Mouse (Mus musculus) heart, embryonic 13.5 days (tissue): ENCODE data around the gene Itgb3bp. TPM values are rescaled to one million over a fixed set of nuclear protein-coding genes. Genes with fewer than 3 reads are reported as not detected.

Experiments
- ATAC-seq: fragments of 200-750 bp; cut with Nextera tagmentation; 2 replicates; pipeline ENCODE4 v1.8.0; 2017; ENCODE audit warnings: moderate TSS enrichment; ENCODE audit not compliant: insufficient number of reproducible peaks, low FRiP score, low TSS enrichment; ENCODE audit errors: extremely low read depth
- H3K27ac ChIP-seq: fragments of 300-500 bp; sonication (generic); replicated peaks from 2 replicates; pipeline ENCODE4 v1.5.1; 2015; ENCODE audit warnings: moderate library complexity, mild to moderate bottlenecking, inconsistent platforms
- H3K27me3 ChIP-seq: fragments of 300-500 bp; sonication (generic); replicated peaks from 2 replicates; pipeline ENCODE4 v1.6.1; 2015; ENCODE audit warnings: mild to moderate bottlenecking, inconsistent platforms
- H3K36me3 ChIP-seq: fragments of 300-500 bp; sonication (generic); 2 replicates; pipeline ENCODE4 v1.6.1; 2015; ENCODE audit warnings: mild to moderate bottlenecking, inconsistent platforms
- H3K4me1 ChIP-seq: fragments of 300-500 bp; sonication (generic); 2 replicates; pipeline ENCODE4 v1.6.1; 2015; ENCODE audit warnings: inconsistent platforms
- H3K4me2 ChIP-seq: fragments of 300-500 bp; sonication (generic); 2 replicates; pipeline ENCODE4 v1.6.1; 2015; ENCODE audit warnings: inconsistent platforms, mild to moderate bottlenecking, moderate library complexity
- H3K4me3 ChIP-seq: fragments of 300-500 bp; sonication (generic); 2 replicates; pipeline ENCODE4 v1.5.1; 2015; ENCODE audit warnings: moderate library complexity, mild to moderate bottlenecking, inconsistent platforms
- H3K9ac ChIP-seq: fragments of 300-500 bp; sonication (generic); 2 replicates; pipeline ENCODE4 v1.6.1; 2015; ENCODE audit warnings: inconsistent platforms, mild to moderate bottlenecking, moderate library complexity
- H3K9me3 ChIP-seq: fragments of 300-500 bp; sonication (generic); 2 replicates; pipeline ENCODE4 v1.6.1; 2016; ENCODE audit warnings: inconsistent platforms
- WGBS: fragments of 180-500 bp; shearing (Covaris S2); methylation state at CpG from one replicate; pipeline ENCODE4 v1.1.7; 2015; ENCODE audit warnings: mixed read lengths; 5-methylcytosine and 5-hydroxymethylcytosine counted together
- polyA plus RNA-seq: library from polyadenylated mRNA; unstranded; fragments of >200 nt; fragmentation: Nextera tagmentation; extraction: Ambion mirVana; gene quantifications from 2 replicates; pipeline ENCODE4 v1.2.1, GENCODE M21; 2015

Gene Itgb3bp
- 33.2 and 35.9 TPM in 2 replicates for polyA plus RNA-seq

GRCm38 (mm10) chr4:99929613-99930517 is at the start of gene Itgb3bp:
TSS of gene Itgb3bp (minus strand) at chr4:99929813.
- Histone ChIP-seq H3K4me1 (peaks cover 51% of the 10 kb centered on the region), H3K27ac (peak within 1 kb of the TSS; percentile 99), H3K9ac (peak within 1 kb of the TSS; percentile 92), H3K9me3 (no peaks in the 10 kb centered on the region), H3K4me3 (peak within 1 kb of the TSS; percentile 77), H3K36me3 (peaks cover 11% of the 10 kb centered on the region; the same call in 1 of the 2 replicates), H3K27me3 (no peaks in the 10 kb centered on the region), H3K4me2 (peak within 1 kb of the TSS; percentile 77)
- peak; percentile 86 for ATAC-seq
- WGBS = under 1% methylated on average over 55 of the region's 57 CpGs

GRCm38 (mm10) chr4:99979326-99979725 is 49.7 kb upstream of the Itgb3bp start:
- WGBS = 85% methylated on average over 5 of the region's 5 CpGs
- H3K9me3 ChIP-seq = no peaks in the 10 kb centered on the region
- H3K4me1 ChIP-seq = peaks cover 12% of the 10 kb centered on the region; the same call in 1 of the 2 replicates
- H3K27me3 ChIP-seq = no peaks in the 10 kb centered on the region
- no peak for ATAC-seq
- no peak overlapping the region for H3K9ac ChIP-seq
- H3K4me2 ChIP-seq = no peak overlapping the region
- H3K27ac ChIP-seq = no peak overlapping the region
- H3K4me3 ChIP-seq = no peak overlapping the region
- H3K36me3 ChIP-seq = peaks cover 69% of the 10 kb centered on the region

- Histone ChIP-seq H3K27me3 (no peaks in the 10 kb centered on the region), H3K36me3 (peaks cover 74% of the 10 kb centered on the region), H3K9ac (no peak overlapping the region), H3K9me3 (no peaks in the 10 kb centered on the region), H3K4me2 (no peak overlapping the region), H3K4me1 (peaks cover 4% of the 10 kb centered on the region; the same call in 1 of the 2 replicates), H3K27ac (no peak overlapping the region), H3K4me3 (no peak overlapping the region)
- ATAC-seq = no peak
- 69% methylated on average over 5 of the region's 5 CpGs for WGBS
Observed at GRCm38 (mm10) chr4:99974375-99974774, 44.8 kb upstream of the Itgb3bp start.

DNA sequence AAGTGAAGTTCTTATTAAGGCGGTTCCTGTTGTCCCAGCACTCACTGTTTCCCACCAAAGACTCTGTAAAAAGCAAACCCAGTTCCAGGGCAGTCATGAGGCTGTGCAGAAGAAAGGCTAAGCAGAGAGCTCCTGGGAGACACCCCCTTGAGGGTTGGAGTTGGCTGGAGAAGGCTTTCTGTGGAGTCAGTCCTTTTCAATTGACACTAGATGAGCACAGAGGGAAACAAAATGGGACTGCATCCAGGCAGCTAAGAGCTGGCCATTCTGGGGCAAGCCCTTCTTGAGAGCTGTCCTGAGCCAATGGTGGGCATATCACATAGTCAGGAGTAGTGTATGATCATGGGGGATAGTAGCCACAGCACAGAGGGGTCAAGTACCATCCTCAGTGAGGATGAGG is 44.3 kb upstream of the Itgb3bp start:
- Histone ChIP-seq H3K27me3 (no peaks in the 10 kb centered on the region), H3K9me3 (no peaks in the 10 kb centered on the region), H3K9ac (no peak overlapping the region), H3K4me3 (no peak overlapping the region), H3K27ac (no peak overlapping the region), H3K4me1 (peaks cover 4% of the 10 kb centered on the region; the same call in 1 of the 2 replicates), H3K36me3 (peaks cover 77% of the 10 kb centered on the region), H3K4me2 (no peak overlapping the region)
- ATAC-seq = no peak
- 84% methylated on average over 1 of the region's 1 CpGs for WGBS

DNA sequence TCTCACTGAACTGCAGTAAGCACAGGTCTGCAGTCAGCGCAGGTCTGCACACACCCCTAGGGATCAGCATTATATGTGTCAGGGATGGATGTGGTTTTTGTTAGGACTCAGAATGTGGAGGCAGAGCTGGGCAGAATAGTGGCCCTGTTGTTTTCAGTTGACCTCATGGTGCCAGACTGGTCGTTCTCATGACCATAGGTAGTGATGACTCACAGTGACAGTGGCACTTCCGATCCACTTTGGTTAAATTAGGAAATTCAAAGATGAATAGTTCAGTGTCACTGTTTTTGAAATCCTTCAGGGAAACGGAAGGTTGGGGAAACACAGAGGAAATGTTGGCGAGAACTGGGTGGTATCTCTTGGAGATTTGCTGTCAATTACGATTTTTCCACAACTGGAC is 43.3 kb upstream of the Itgb3bp start:
- Histone ChIP-seq H3K36me3 (peaks cover 78% of the 10 kb centered on the region), H3K27me3 (no peaks in the 10 kb centered on the region), H3K27ac (no peak overlapping the region), H3K4me1 (peaks cover 4% of the 10 kb centered on the region; the same call in 1 of the 2 replicates), H3K4me2 (no peak overlapping the region), H3K9me3 (no peaks in the 10 kb centered on the region), H3K4me3 (no peak overlapping the region), H3K9ac (no peak overlapping the region)
- WGBS = 82% methylated on average over 6 of the region's 6 CpGs
- no peak for ATAC-seq

DNA sequence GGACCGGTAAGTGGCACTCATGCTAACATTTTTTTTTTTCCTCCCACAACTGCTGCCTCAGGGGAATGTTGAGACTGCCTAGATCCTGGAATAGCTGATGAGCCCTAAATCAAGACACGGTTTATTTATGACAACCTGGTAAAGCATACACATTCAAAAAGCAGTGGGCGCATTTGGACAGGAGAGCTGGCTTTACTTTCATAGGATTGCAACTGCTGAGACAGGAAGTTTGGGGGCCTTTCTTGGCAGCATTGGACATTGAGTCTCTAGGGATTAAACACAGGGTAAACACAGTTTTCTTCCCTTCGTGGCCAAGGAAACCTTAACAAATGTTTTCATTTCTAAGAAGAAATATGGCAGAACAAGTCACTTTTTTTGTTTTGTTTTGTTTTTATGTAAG is 40.5 kb upstream of the Itgb3bp start:
- H3K9me3 ChIP-seq = no peaks in the 10 kb centered on the region
- no peak overlapping the region for H3K4me2 ChIP-seq
- no peak overlapping the region for H3K9ac ChIP-seq
- no peaks in the 10 kb centered on the region for H3K27me3 ChIP-seq
- H3K27ac ChIP-seq = no peak overlapping the region; the same call in 1 of the 2 replicates
- no peak for ATAC-seq
- no peak overlapping the region for H3K4me3 ChIP-seq
- H3K36me3 ChIP-seq = peaks cover 85% of the 10 kb centered on the region
- WGBS = 71% methylated on average over 4 of the region's 4 CpGs
- peaks cover 4% of the 10 kb centered on the region; the same call in 1 of the 2 replicates for H3K4me1 ChIP-seq

DNA sequence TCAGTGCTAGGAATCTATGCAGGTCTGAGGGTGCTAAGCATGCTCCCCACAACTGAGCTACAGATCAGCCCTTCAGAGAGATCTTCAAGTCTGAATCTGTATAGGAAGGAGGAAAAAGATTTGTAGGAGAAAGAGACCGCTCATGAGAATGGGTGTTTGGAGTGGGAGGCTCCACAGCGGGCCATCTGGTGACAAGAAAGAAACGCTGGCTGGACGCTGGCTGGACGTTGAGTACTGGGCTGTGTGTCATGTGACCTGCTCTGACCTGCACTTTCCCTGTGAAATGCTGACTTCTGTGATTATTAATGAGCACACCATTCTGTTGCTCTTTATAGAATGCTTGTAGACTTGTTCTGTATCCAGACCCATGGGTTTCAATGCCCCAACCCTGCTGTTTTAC is 39.7 kb upstream of the Itgb3bp start:
- no peak for ATAC-seq
- no peak overlapping the region for H3K4me3 ChIP-seq
- H3K27me3 ChIP-seq = no peaks in the 10 kb centered on the region
- 63% methylated on average over 5 of the region's 5 CpGs for WGBS
- peaks cover 90% of the 10 kb centered on the region for H3K36me3 ChIP-seq
- H3K9me3 ChIP-seq = no peaks in the 10 kb centered on the region
- no peak overlapping the region for H3K4me2 ChIP-seq
- H3K9ac ChIP-seq = no peak overlapping the region
- no peak overlapping the region for H3K27ac ChIP-seq
- peaks cover 4% of the 10 kb centered on the region; the same call in 1 of the 2 replicates for H3K4me1 ChIP-seq

DNA sequence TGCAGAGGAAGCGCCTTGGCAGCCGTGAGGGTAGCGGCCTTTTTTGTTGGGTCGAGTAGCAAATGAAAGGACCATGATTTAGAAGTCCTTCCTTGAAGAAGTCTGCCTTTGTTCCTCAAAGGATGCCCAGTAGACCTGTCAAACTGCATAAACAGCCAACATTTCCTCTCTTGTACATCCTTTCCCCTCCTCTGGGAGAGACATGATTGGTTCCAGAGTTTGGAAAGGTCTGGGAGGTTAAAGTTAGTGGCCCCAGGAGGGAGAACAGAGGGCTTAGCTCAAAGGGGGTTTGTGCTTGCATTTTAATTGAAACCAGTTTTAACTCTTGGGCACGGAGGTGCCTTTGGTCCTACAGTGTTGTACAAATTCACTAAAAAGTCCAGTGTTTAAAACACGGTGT is 36.9 kb upstream of the Itgb3bp start:
- H3K27me3 ChIP-seq = no peaks in the 10 kb centered on the region
- no peak overlapping the region for H3K4me3 ChIP-seq
- no peak for ATAC-seq
- no peak overlapping the region for H3K4me2 ChIP-seq
- H3K27ac ChIP-seq = no peak overlapping the region
- 83% methylated on average over 6 of the region's 6 CpGs for WGBS
- H3K9me3 ChIP-seq = no peaks in the 10 kb centered on the region
- no peak overlapping the region for H3K9ac ChIP-seq
- peaks cover 85% of the 10 kb centered on the region for H3K36me3 ChIP-seq
- H3K4me1 ChIP-seq = peaks cover 13% of the 10 kb centered on the region

GRCm38 (mm10) chr4:99959308-99959707 is 29.7 kb upstream of the Itgb3bp start:
- no peaks in the 10 kb centered on the region for H3K9me3 ChIP-seq
- ATAC-seq = no peak
- no peaks in the 10 kb centered on the region for H3K27me3 ChIP-seq
- peaks cover 42% of the 10 kb centered on the region for H3K4me1 ChIP-seq
- H3K4me3 ChIP-seq = no peak overlapping the region
- peaks cover 20% of the 10 kb centered on the region for H3K36me3 ChIP-seq
- H3K27ac ChIP-seq = no peak overlapping the region; the same call in 1 of the 2 replicates
- WGBS = 49% methylated on average over 3 of the region's 3 CpGs
- H3K9ac ChIP-seq = no peak overlapping the region
- no peak overlapping the region for H3K4me2 ChIP-seq

GRCm38 (mm10) chr4:99958084-99958815 is 28.6 kb upstream of the Itgb3bp start:
- H3K4me3 ChIP-seq = no peak overlapping the region
- H3K27ac ChIP-seq = 0 out of 2 replicates have a peak overlapping the region, but pooled peaks have one; percentile 2
- WGBS = 54% methylated on average over 7 of the region's 7 CpGs
- H3K4me2 ChIP-seq = no peak overlapping the region
- H3K4me1 ChIP-seq = peaks cover 45% of the 10 kb centered on the region
- H3K27me3 ChIP-seq = no peaks in the 10 kb centered on the region
- H3K9me3 ChIP-seq = no peaks in the 10 kb centered on the region
- no peak for ATAC-seq
- peaks cover 17% of the 10 kb centered on the region for H3K36me3 ChIP-seq
- no peak overlapping the region for H3K9ac ChIP-seq

GRCm38 (mm10) chr4:99957186-99957585 is 27.6 kb upstream of the Itgb3bp start:
- no peak overlapping the region for H3K4me3 ChIP-seq

More at GRCm38 (mm10) chr4:99957186-99957585, 27.6 kb upstream of the Itgb3bp start:
- WGBS = 85% methylated on average over 4 of the region's 4 CpGs
- Histone ChIP-seq H3K9me3 (no peaks in the 10 kb centered on the region), H3K4me1 (peaks cover 37% of the 10 kb centered on the region), H3K4me2 (no peak overlapping the region), H3K27ac (no peak overlapping the region), H3K9ac (no peak overlapping the region), H3K36me3 (peaks cover 7% of the 10 kb centered on the region), H3K27me3 (no peaks in the 10 kb centered on the region)
- ATAC-seq = no peak
